Mouse (Mus musculus) fat pad, adult 2 months (tissue): ENCODE data around the gene Carm1.
"Not testable (repeated sequence)": the region's sequence is repeated elsewhere in the genome, so short reads cannot be mapped to it uniquely, and the experiment has no call there.

Experiments used
- DNase-seq: peaks from one replicate; pipeline ENCODE4 v3.0.0-alpha.2; 2011; ENCODE audit warnings: low read depth, low spot score; ENCODE audit errors: extremely low read depth

Carm1 gene

DNA sequence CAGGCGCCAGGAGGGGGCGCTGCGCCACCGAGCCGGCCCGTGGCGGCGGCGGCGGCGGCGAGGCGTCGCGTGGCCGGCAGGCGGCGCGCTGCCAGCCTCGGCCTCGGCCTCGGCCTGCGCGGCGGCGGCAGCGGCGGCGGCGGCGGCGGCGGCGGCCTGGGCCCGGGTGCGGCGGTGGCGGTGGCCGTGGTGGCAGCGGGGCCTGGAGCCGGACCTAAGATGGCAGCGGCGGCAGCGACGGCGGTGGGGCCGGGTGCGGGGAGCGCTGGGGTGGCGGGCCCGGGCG is at the start of gene Carm1:
TSS of gene Carm1 (plus strand) at position 106 of the 286 bp plus-strand sequence.
- DNase-seq = no peak

DNA sequence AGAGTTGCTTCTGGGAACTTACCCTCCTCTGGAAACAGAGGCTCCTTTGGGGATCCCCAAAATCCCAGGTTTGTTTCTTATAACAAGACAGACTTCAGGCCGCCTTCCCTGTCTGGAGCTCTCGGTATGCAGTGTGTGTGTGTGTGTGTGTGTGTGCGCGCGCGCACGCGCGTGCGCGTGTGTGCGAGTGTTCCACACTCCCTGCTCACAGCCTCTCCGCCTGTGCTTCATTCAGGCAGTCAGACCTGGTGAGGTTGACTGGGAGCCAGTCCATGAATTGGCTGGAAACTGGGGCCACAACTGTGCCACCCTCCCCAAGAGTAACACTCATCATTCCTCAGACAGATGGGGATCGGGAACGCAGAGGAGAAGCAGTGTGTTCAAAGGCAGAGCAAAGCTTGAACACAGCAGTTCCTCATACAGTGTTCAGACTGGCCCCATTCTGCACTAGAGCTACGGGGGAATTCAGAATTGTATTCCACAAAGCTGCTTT is 49.6 kb upstream of the Carm1 start:
- DNase-seq = no peak

DNA sequence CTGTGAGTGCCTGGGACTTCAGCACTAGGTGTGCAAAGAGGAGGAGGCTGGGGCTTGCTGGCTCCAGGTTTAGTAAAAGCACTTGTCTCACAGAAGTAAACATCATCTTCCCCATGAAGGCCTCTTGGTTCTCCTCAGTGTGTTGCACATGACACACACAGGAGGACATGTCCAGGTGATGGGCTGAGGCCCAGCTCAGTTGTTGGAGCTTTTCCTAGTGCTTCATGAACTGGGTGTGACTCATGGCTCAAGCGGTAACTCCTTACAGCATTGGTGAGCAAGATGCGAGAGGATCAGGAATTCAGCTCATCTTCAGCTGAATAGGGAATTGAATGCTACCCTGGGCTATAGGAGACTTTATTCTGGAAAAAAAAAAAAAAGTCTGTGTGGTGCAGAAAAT is 49.0 kb upstream of the Carm1 start:
- DNase-seq = no peak

- no peak for DNase-seq
Measured at GRCm38 (mm10) chr9:21498284-21498902, 48.3 kb upstream of the Carm1 start.

DNA sequence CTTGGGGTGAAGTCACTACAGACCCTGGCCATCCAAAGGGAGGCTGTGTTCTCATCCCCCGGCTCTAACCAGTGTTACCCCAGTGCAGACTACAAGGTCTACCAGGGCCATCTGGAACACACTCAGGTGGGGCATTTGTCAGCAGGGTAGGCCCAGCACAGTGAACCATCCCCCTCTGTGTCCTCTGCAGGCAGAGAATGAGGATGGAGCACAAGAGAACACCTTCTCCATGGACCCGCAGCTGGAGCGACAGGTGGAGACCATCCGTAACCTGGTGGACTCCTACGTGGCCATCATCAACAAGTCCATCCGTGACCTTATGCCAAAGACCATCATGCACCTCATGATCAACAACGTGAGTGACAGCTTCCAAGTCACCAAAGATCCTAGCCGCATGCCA is 43.3 kb upstream of the Carm1 start:
- DNase-seq = no peak

DNA sequence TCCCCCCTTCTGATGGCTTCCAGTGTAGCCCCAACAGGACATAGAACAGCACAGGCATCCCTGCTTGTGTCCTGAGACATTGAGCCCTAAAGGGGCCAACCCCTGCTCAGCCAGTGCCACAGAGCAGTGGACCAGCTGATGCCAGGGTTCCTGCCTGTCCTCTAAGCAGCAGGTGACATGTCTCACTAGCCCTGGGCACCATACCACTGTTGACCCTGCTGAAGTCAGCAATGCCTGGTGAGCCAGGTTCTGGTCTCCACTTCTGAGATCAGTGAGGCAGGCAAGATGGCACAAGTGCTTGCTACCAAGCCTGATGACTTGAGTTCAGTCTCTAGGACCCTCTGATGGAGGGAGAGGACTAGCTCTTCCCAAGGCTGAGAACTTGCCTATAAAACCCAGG is 40.9 kb upstream of the Carm1 start:
- no peak for DNase-seq

GRCm38 (mm10) chr9:21507753-21508430 is 38.8 kb upstream of the Carm1 start:
- no peak for DNase-seq

DNA sequence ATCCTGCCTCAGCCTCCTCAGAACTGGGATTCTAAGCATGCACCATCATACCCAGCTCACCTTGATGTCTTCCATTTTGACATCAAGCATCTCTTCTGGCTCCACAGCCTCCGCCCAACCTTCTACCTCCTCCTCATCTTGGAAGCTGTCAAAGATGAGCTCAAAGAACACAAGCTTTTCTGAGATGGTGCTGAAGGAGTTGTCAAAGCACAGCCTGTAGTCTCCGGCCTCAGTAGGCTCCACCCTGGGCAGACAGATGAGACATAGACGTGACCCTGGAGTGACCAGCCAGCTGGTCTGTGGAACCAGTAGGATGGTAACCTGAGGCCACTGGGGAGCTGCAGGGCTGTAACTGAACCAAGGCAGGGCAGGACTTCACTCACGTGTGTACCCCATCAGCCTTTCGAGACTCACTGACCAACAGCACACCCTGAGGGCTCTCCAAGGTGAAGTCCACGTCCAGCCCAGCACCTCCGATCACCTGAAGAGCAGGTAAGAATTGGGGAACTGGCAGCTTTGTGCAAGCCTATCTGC is 37.8 kb upstream of the Carm1 start:
- DNase-seq = no peak

GRCm38 (mm10) chr9:21509772-21510688 is 36.7 kb upstream of the Carm1 start, which contains the start of gene Tmed1:
Tmed1 (minus strand) TSS chr9:21510252.
- DNase-seq = peak; percentile 68

GRCm38 (mm10) chr9:21510689-21511015 is 36.0 kb upstream of the Carm1 start:
- no peak for DNase-seq

GRCm38 (mm10) chr9:21511052-21511451 is 35.6 kb upstream of the Carm1 start:
- no peak for DNase-seq

- no peak for DNase-seq
Measured at GRCm38 (mm10) chr9:21513466-21513865, 33.2 kb upstream of the Carm1 start.

DNA sequence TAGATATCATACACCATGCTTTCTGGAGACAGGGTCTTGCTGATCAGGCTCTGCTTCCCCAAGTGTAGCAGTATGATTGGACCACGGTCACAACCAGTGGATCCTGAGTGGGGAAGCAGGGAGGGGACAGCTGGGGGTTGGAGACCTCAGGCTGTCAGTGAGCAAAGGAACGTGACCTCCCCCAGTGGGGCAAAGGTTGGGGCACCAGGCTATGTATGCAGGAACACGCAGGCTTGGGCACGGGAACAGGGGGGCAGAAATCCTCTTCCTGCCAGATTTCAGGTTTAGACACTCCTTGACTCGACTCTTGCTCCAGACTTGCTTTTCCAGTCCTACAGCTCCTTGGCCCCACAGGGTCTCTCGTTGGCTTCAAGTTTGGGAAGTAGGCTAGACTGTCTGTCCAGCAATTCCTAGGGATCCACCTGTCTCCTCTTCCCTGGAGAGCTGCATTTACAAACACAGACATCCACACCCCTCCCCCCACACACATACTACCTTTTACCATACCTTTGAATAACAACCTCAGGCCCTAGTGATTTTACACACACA is 28.7 kb upstream of the Carm1 start:
- DNase-seq = peak; percentile 67

DNA sequence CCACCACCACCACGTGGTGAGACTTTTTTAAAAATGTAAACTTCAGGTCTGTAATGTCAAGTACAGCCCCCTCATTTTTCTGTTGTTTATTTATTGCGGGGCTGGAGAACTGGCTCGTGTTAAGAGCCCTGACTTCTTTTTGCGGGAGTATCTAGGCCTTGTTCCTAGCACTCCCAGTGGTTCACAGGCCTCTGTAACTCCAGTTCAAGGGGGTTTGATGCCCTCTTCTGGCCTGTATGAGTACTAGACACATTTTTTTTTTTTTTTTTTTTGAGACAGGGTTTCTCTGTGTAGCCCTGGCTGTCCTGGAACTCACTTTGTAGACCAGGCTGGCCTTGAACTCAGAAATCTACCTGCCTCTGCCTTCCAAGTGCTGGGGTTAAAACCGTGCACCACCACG is 28.0 kb upstream of the Carm1 start:
- DNase-seq = not testable (repeated sequence)

- no peak for DNase-seq
Measured at GRCm38 (mm10) chr9:21525142-21525936, 21.4 kb upstream of the Carm1 start.

GRCm38 (mm10) chr9:21525937-21526633 is 20.6 kb upstream of the Carm1 start, which contains the start of gene AB124611:
AB124611 (plus strand) TSS chr9:21526176.
- DNase-seq = no peak

DNA sequence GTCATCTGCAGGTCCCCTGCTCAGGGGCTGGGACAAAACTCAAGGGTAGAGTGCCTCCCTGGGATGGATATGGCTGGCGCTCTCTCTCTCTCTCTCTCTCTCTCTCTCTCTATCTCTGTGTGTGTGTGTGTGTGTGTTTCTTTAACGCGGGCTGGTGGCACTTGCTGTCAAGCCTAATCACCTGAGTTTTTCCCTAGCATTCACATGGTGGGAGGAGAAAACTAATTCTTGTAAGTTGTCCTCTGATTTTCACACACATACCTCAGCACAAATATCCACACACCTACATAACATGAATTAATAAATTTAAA is 20.1 kb upstream of the Carm1 start:
- no peak for DNase-seq

- no peak for DNase-seq
Measured at GRCm38 (mm10) chr9:21527100-21527801, 19.4 kb upstream of the Carm1 start.

GRCm38 (mm10) chr9:21527917-21528324 is 18.8 kb upstream of the Carm1 start:
- no peak for DNase-seq
